Mouse (Mus musculus): ENCODE data around the gene Ntm. TPM values are rescaled to one million over a fixed set of nuclear protein-coding genes. Genes with fewer than 3 reads are reported as not detected.

The Ntm gene
- polyA plus RNA-seq, 1 experiment: not detected

DNA sequence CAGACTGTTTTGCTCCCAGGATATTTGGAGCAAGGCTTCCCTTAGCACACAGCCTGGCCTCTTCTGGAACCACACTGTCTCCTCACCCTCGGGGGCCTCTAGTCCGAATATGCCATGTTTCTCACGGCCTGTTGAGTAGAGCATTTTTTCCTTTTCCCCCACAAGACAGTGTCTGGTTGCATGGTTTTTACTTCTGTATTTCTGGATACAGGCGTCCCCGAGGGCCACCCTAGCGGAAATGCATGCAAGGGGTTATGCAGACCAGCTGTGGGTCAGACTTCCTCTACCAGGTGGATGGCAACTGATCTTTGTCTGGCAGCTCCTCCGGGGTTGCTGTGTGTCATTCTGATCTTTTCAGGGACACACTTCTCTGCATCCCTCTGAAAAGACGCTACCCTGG lies 315.2 kb downstream of the Ntm start:
- Histone ChIP-seq H3K36me3 (ENCODE audit: control insufficient read depth, insufficient read depth) (no peaks in the 10 kb centered on the region), H3K79me3 (ENCODE audit: low read depth) (no peaks in the 10 kb centered on the region), H3K27me3 (ENCODE audit: control insufficient read depth, insufficient read depth, insufficient read length) (no peaks in the 10 kb centered on the region), H3K4me3 (ENCODE audit: insufficient read depth, poor library complexity, severe bottlenecking) (no peak overlapping the region), H3ac (ENCODE audit: control insufficient read depth, insufficient read length, low read depth) (no peak overlapping the region), H3K79me2 (ENCODE audit: control insufficient read depth, insufficient read depth) (no peaks in the 10 kb centered on the region)
- no peak for TF ChIP-seq USF1 (IDR thresholded peaks at IDR 0.05; ENCODE audit: low read depth)
- TF ChIP-seq MYOG (IDR thresholded peaks at IDR 0.05; ENCODE audit: control insufficient read depth, extremely low read depth, insufficient read length): no peak
- no peak for TF ChIP-seq MYOD1 (IDR thresholded peaks at IDR 0.05; ENCODE audit: control insufficient read depth, insufficient read length, low read depth)
- TF ChIP-seq FOSL1 (IDR thresholded peaks at IDR 0.05; ENCODE audit: insufficient read depth, low read length, poor library complexity, severe bottlenecking): no peak
- TF ChIP-seq CEBPB (IDR thresholded peaks at IDR 0.05; ENCODE audit: low read depth): no peak
- TF ChIP-seq CTCF (IDR thresholded peaks at IDR 0.05; ENCODE audit: control insufficient read depth, insufficient read depth, insufficient read length): no peak
- TF ChIP-seq MAX (IDR thresholded peaks at IDR 0.05): no peak

DNA sequence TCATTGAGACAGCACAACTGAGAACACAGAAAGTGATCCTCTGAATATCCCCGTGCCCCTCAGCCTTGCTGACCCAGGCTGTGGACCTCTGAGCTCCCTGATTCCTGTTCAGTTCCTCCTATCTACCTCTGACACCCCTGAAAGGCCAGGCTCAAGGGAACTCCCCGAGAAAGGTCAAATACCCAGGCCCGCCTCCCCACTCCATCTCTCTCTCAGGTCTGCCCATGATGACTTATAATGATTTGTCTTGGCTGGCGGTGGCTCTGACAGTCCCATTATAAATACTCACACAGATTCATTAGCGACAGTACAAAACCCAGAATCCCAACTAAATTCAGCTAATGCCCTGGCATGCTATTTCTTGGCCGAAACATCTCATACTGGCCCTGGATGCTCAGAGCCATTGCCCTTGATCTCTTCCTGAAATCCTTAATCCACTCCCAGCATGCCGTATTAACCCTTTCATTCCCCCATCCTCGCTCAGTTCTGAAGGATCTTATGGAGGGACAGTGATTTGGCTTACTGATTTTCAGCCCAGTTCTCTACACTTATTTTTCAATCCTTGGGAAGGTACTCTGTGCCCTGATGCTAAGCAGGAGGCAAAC lies 317.0 kb downstream of the Ntm start:
- Histone ChIP-seq H3K79me2 (ENCODE audit: control insufficient read depth, insufficient read depth) (no peaks in the 10 kb centered on the region), H3ac (ENCODE audit: control insufficient read depth, insufficient read length, low read depth) (no peak overlapping the region), H3K79me3 (ENCODE audit: low read depth) (no peaks in the 10 kb centered on the region), H3K36me3 (ENCODE audit: control insufficient read depth, insufficient read depth) (no peaks in the 10 kb centered on the region), H3K4me3 (ENCODE audit: insufficient read depth, poor library complexity, severe bottlenecking) (no peak overlapping the region), H3K27me3 (ENCODE audit: control insufficient read depth, insufficient read depth, insufficient read length) (no peaks in the 10 kb centered on the region)
- TF ChIP-seq CEBPB (IDR thresholded peaks at IDR 0.05; ENCODE audit: low read depth) (no peak), MAX (IDR thresholded peaks at IDR 0.05) (no peak), CTCF (IDR thresholded peaks at IDR 0.05; ENCODE audit: control insufficient read depth, insufficient read depth, insufficient read length) (no peak), FOSL1 (IDR thresholded peaks at IDR 0.05; ENCODE audit: insufficient read depth, low read length, poor library complexity, severe bottlenecking) (no peak), MYOD1 (IDR thresholded peaks at IDR 0.05; ENCODE audit: control insufficient read depth, insufficient read length, low read depth) (no peak), MYOG (IDR thresholded peaks at IDR 0.05; ENCODE audit: control insufficient read depth, extremely low read depth, insufficient read length) (no peak), USF1 (IDR thresholded peaks at IDR 0.05; ENCODE audit: low read depth) (no peak)

DNA sequence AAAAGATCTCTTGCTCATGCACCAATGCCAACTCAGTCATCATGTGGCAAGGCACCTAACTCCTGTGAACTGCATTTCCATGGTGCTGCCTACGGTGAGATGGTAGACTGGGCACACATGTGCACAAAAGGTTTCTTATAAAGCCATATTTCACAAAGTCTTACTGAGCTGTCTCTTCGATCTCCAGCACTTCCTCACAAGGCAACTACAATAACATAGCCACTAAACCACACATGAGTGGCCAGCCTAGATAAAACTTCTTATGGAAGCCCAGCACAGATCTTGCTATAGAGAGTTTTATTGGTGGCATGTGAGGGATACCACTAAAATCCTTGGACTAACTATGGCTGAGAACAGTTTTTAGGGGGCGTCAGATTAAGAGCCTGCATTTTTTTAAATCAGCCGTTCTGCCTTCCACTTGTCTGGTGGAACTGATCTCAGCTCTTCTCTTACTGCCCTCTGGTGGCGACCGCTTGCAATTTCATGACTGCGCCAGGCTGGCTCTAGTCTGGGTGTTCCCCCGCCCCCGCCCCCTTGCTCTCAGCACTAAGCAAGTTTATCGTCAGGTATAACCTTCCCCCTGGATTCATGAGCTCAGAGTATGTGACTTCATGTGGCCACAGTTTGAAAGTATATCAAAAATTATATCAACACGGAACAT lies 319.8 kb downstream of the Ntm start:
- Histone ChIP-seq H3K4me3 (ENCODE audit: insufficient read depth, poor library complexity, severe bottlenecking) (no peak overlapping the region), H3K79me2 (ENCODE audit: control insufficient read depth, insufficient read depth) (no peaks in the 10 kb centered on the region), H3K27me3 (ENCODE audit: control insufficient read depth, insufficient read depth, insufficient read length) (no peaks in the 10 kb centered on the region), H3K36me3 (ENCODE audit: control insufficient read depth, insufficient read depth) (no peaks in the 10 kb centered on the region), H3K79me3 (ENCODE audit: low read depth) (no peaks in the 10 kb centered on the region), H3ac (ENCODE audit: control insufficient read depth, insufficient read length, low read depth) (no peak overlapping the region)
- no peak for TF ChIP-seq CEBPB (IDR thresholded peaks at IDR 0.05; ENCODE audit: low read depth)
- no peak for TF ChIP-seq MYOD1 (IDR thresholded peaks at IDR 0.05; ENCODE audit: control insufficient read depth, insufficient read length, low read depth)
- TF ChIP-seq CTCF (IDR thresholded peaks at IDR 0.05; ENCODE audit: control insufficient read depth, insufficient read depth, insufficient read length): peak; percentile 5

DNA sequence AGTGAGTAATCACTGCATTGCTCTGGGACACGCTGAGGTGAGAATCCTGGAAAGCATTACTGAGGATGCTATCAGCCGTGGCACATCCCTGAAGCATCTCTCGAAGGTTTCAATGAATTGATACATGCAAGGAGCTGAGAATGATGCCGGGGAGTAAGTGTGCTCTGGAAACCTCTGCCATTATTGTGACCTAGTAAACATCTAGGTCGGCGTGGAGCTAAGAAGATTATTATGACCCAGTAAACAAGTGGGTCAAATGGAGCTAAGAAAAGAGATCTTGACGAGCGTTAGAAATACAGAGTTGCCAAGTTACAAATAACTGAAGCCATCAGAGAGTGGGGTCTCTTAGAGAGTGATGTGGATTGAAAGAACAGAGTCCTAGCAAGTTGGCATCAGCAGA lies 325.6 kb downstream of the Ntm start:
- no peak overlapping the region for H3ac ChIP-seq (ENCODE audit: control insufficient read depth, insufficient read length, low read depth)
- no peaks in the 10 kb centered on the region for H3K27me3 ChIP-seq (ENCODE audit: control insufficient read depth, insufficient read depth, insufficient read length)
- no peaks in the 10 kb centered on the region for H3K79me3 ChIP-seq (ENCODE audit: low read depth)
- TF ChIP-seq FOSL1 (IDR thresholded peaks at IDR 0.05; ENCODE audit: insufficient read depth, low read length, poor library complexity, severe bottlenecking) (no peak), CTCF (IDR thresholded peaks at IDR 0.05; ENCODE audit: control insufficient read depth, insufficient read depth, insufficient read length) (no peak), USF1 (IDR thresholded peaks at IDR 0.05; ENCODE audit: low read depth) (no peak), MAX (IDR thresholded peaks at IDR 0.05) (no peak), MYOG (IDR thresholded peaks at IDR 0.05; ENCODE audit: control insufficient read depth, extremely low read depth, insufficient read length) (no peak), CEBPB (IDR thresholded peaks at IDR 0.05; ENCODE audit: low read depth) (no peak), MYOD1 (IDR thresholded peaks at IDR 0.05; ENCODE audit: control insufficient read depth, insufficient read length, low read depth) (no peak)
- no peaks in the 10 kb centered on the region for H3K79me2 ChIP-seq (ENCODE audit: control insufficient read depth, insufficient read depth)
- H3K36me3 ChIP-seq (ENCODE audit: control insufficient read depth, insufficient read depth): no peaks in the 10 kb centered on the region
- H3K4me3 ChIP-seq (ENCODE audit: insufficient read depth, poor library complexity, severe bottlenecking): no peak overlapping the region

DNA sequence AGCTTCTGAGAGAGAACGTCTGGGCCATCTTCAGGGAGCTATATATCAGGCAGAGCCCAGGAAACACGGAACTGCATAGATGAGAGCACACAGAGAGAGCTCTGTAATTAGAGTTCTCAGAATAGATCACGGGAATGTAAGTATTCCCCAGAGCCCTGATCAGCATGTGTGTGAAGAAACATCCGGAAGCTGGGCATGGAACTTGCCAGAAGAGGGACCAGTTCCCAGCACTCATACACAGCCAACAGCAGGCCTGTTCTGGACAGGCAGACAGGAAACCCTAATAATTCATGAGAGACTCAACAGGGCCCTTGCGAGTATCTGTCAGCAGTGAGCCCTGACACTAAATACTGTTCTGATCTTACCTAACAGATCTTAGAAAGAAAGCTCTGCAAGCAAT lies 345.8 kb downstream of the Ntm start:
- H3K79me2 ChIP-seq (ENCODE audit: control insufficient read depth, insufficient read depth): no peaks in the 10 kb centered on the region
- no peaks in the 10 kb centered on the region for H3K27me3 ChIP-seq (ENCODE audit: control insufficient read depth, insufficient read depth, insufficient read length)
- H3ac ChIP-seq (ENCODE audit: control insufficient read depth, insufficient read length, low read depth): no peak overlapping the region
- H3K4me3 ChIP-seq (ENCODE audit: insufficient read depth, poor library complexity, severe bottlenecking): no peak overlapping the region
- no peaks in the 10 kb centered on the region for H3K36me3 ChIP-seq (ENCODE audit: control insufficient read depth, insufficient read depth)
- no peaks in the 10 kb centered on the region for H3K79me3 ChIP-seq (ENCODE audit: low read depth)
- TF ChIP-seq USF1 (IDR thresholded peaks at IDR 0.05; ENCODE audit: low read depth) (no peak), MAX (IDR thresholded peaks at IDR 0.05) (no peak), MYOD1 (IDR thresholded peaks at IDR 0.05; ENCODE audit: control insufficient read depth, insufficient read length, low read depth) (no peak), CTCF (IDR thresholded peaks at IDR 0.05; ENCODE audit: control insufficient read depth, insufficient read depth, insufficient read length) (no peak)

All from C2C12 (cell line).